11 mouse cellular contexts compared by ENCODE assay signal in genomic region chr9:62451585-62452372, GRCm38 (mm10).
DNase-seq lines count a peak whose midpoint lies in the region; ATAC-seq and TF ChIP-seq lines count a peak whose summit lies in the region.
"Had no signal": no experiment of that assay in that cellular context is flagged by ENCODE, and none has a peak within 500 bp of the region (broad histone marks: within the 10 kb centered on the region; RNA-seq: fewer than 3 reads in every experiment).

No protein-coding gene starts in this region.

- H3K4me1 ChIP-seq in forebrain, embryonic 16.5 days (replicated peaks; ENCODE audit: control insufficient read depth, insufficient read depth, low read length), result peaks cover 13% of the 10 kb centered on the region
- 0 out of 2 replicates have a peak, but pooled peaks cover 5% of the 10 kb centered on the region for H3K4me1 ChIP-seq in forebrain, embryonic 11.5 days (replicated peaks; ENCODE audit: control insufficient read depth, insufficient read depth, low read length)
- peaks cover 18% of the 10 kb centered on the region for H3K4me1 ChIP-seq in hindbrain, embryonic 15.5 days (replicated peaks)
- peaks cover 12% of the 10 kb centered on the region for H3K4me1 ChIP-seq in hindbrain, embryonic 14.5 days (replicated peaks; ENCODE audit: control insufficient read depth, insufficient read depth, low read length)
- peaks cover 19% of the 10 kb centered on the region for H3K4me1 ChIP-seq in lung, embryonic 14.5 days (ENCODE audit: insufficient read depth)
- H3K4me1 ChIP-seq in lung, adult 2 months (ENCODE audit: control insufficient read depth, insufficient read depth, low read length), result peaks cover 12% of the 10 kb centered on the region
- peaks cover 43% of the 10 kb centered on the region for H3K4me1 ChIP-seq in olfactory bulb, adult 2 months (ENCODE audit: control insufficient read depth, insufficient read depth, low read length)

- H3K27ac ChIP-seq in forebrain, embryonic 16.5 days (ENCODE audit: low read length), result no peak overlapping the region
- no peak overlapping the region for H3K27ac ChIP-seq in forebrain, embryonic 11.5 days (ENCODE audit: low read depth, low read length)
- no peak overlapping the region; the same call in 1 of the 2 replicates for H3K27ac ChIP-seq in hindbrain, embryonic 15.5 days (replicated peaks)
- H3K27ac ChIP-seq in hindbrain, embryonic 14.5 days, result no peak overlapping the region
- peak overlapping the region; percentile 58; the same call in 1 of the 2 replicates for H3K27ac ChIP-seq in lung, embryonic 14.5 days (ENCODE audit: low read depth)
- peak overlapping the region; percentile 90 for H3K27ac ChIP-seq in olfactory bulb, adult 2 months (ENCODE audit: insufficient read depth, low read depth, low read length)
- H3K27ac ChIP-seq: limb, embryonic 15.5 days had no signal

- TF ChIP-seq POLR2A in lung, adult 2 months (IDR thresholded peaks at IDR 0.05; ENCODE audit: borderline replicate concordance, extremely low read depth, low read depth, low read length), result no peak
- TF ChIP-seq POLR2A in olfactory bulb, adult 2 months (IDR thresholded peaks at IDR 0.05; ENCODE audit: insufficient read depth, low read depth, low read length), result no peak

- H3K27me3 ChIP-seq in forebrain, embryonic 16.5 days (replicated peaks; ENCODE audit: control insufficient read depth, insufficient read depth, low read length), result no peaks in the 10 kb centered on the region
- H3K27me3 ChIP-seq in forebrain, embryonic 11.5 days (ENCODE audit: control insufficient read depth, insufficient read depth, low read length), result no peaks in the 10 kb centered on the region
- H3K27me3 ChIP-seq in hindbrain, embryonic 15.5 days, result no peaks in the 10 kb centered on the region
- H3K27me3 ChIP-seq in hindbrain, embryonic 14.5 days (ENCODE audit: control insufficient read depth, insufficient read depth, low read length), result no peaks in the 10 kb centered on the region
- no peaks in the 10 kb centered on the region for H3K27me3 ChIP-seq in lung, embryonic 14.5 days (ENCODE audit: insufficient read depth, low read length)
- H3K27me3 ChIP-seq: limb, embryonic 15.5 days had no signal

- no peaks in the 10 kb centered on the region for H3K9me3 ChIP-seq in forebrain, embryonic 16.5 days (ENCODE audit: control insufficient read depth, low read length)
- H3K9me3 ChIP-seq in forebrain, embryonic 11.5 days (ENCODE audit: control insufficient read depth, low read length), result no peaks in the 10 kb centered on the region
- no peaks in the 10 kb centered on the region for H3K9me3 ChIP-seq in hindbrain, embryonic 15.5 days
- H3K9me3 ChIP-seq in hindbrain, embryonic 14.5 days (ENCODE audit: control insufficient read depth, low read length), result no peaks in the 10 kb centered on the region
- no peaks in the 10 kb centered on the region for H3K9me3 ChIP-seq in lung, embryonic 14.5 days (ENCODE audit: low read depth, low read length)
- H3K9me3 ChIP-seq: forebrain, embryonic 10.5 days; limb, embryonic 15.5 days had no signal

- WGBS in forebrain, embryonic 16.5 days, result 68% methylated on average over 8 of the region's 8 CpGs
- WGBS in forebrain, embryonic 11.5 days, result 81% methylated on average over 8 of the region's 8 CpGs
- WGBS in hindbrain, embryonic 15.5 days, result 79% methylated on average over 8 of the region's 8 CpGs
- 79% methylated on average over 8 of the region's 8 CpGs for WGBS in hindbrain, embryonic 14.5 days
- WGBS in lung, embryonic 14.5 days, result 63% methylated on average over 8 of the region's 8 CpGs
- 62% methylated on average over 8 of the region's 8 CpGs for WGBS in lung, adult 2 months
- 34% methylated on average over 8 of the region's 8 CpGs for WGBS in olfactory bulb, adult 2 months

- no peak for TF ChIP-seq CTCF in lung, embryonic 14.5 days (IDR thresholded peaks at IDR 0.05; ENCODE audit: low read depth)
- TF ChIP-seq CTCF in lung, adult 2 months (IDR thresholded peaks at IDR 0.05; ENCODE audit: insufficient read depth, low read length), result no peak
- TF ChIP-seq CTCF in olfactory bulb, adult 2 months (IDR thresholded peaks at IDR 0.05; ENCODE audit: insufficient read depth, low read depth, low read length), result no peak

- H3K4me3 ChIP-seq in forebrain, embryonic 16.5 days (replicated peaks; ENCODE audit: low read length), result no peak overlapping the region
- H3K4me3 ChIP-seq in forebrain, embryonic 11.5 days (ENCODE audit: low read depth, low read length), result no peak overlapping the region
- H3K4me3 ChIP-seq in hindbrain, embryonic 15.5 days, result no peak overlapping the region
- H3K4me3 ChIP-seq in hindbrain, embryonic 14.5 days (replicated peaks; ENCODE audit: low read length), result no peak overlapping the region
- no peak overlapping the region for H3K4me3 ChIP-seq in lung, embryonic 14.5 days (ENCODE audit: low read depth, low read length)
- no peak overlapping the region for H3K4me3 ChIP-seq in lung, adult 2 months (replicated peaks; ENCODE audit: extremely low read depth, low read depth, low read length)
- H3K4me3 ChIP-seq in olfactory bulb, adult 2 months (ENCODE audit: insufficient read depth, low read depth, low read length), result no peak overlapping the region
- H3K4me3 ChIP-seq: forebrain, embryonic 10.5 days; limb, embryonic 15.5 days had no signal

- H3K36me3 ChIP-seq in forebrain, embryonic 16.5 days (ENCODE audit: control insufficient read depth, insufficient read depth), result peaks cover 2% of the 10 kb centered on the region; the same call in 1 of the 2 replicates
- no peaks in the 10 kb centered on the region; the same call in 1 of the 2 replicates for H3K36me3 ChIP-seq in forebrain, embryonic 11.5 days (ENCODE audit: control insufficient read depth, insufficient read depth, low read length)
- H3K36me3 ChIP-seq in hindbrain, embryonic 15.5 days, result peaks cover 11% of the 10 kb centered on the region; the same call in 1 of the 2 replicates
- peaks cover 26% of the 10 kb centered on the region for H3K36me3 ChIP-seq in hindbrain, embryonic 14.5 days (replicated peaks; ENCODE audit: control insufficient read depth, insufficient read depth)
- H3K36me3 ChIP-seq in lung, embryonic 14.5 days (ENCODE audit: insufficient read depth), result 0 out of 2 replicates have a peak, but pooled peaks cover 4% of the 10 kb centered on the region
- H3K36me3 ChIP-seq: limb, embryonic 15.5 days had no signal

- DNase-seq in forebrain, embryonic 11.5 days (ENCODE audit: low spot score), result no peak
- DNase-seq in hindbrain, embryonic 14.5 days (ENCODE audit: low spot score), result no peak
- peak; percentile 40 for DNase-seq in lung, embryonic 14.5 days
- no peak for DNase-seq in lung, adult 2 months
- no peak for DNase-seq in lung, adult 18-20 months
- DNase-seq: gastrocnemius, postnatal 36 days had no signal

- no peak overlapping the region for H3K4me2 ChIP-seq in forebrain, embryonic 16.5 days (ENCODE audit: low read length)
- no peak overlapping the region for H3K4me2 ChIP-seq in forebrain, embryonic 11.5 days (ENCODE audit: low read depth, low read length, severe bottlenecking)
- H3K4me2 ChIP-seq in hindbrain, embryonic 15.5 days, result no peak overlapping the region
- no peak overlapping the region for H3K4me2 ChIP-seq in hindbrain, embryonic 14.5 days (replicated peaks)
- H3K4me2 ChIP-seq in lung, embryonic 14.5 days, result no peak overlapping the region
- H3K4me2 ChIP-seq: limb, embryonic 15.5 days had no signal

- peak; percentile 43; the same call in 1 of the 2 replicates for ATAC-seq in forebrain, embryonic 16.5 days
- ATAC-seq in forebrain, embryonic 11.5 days (replicated peaks; ENCODE audit: low FRiP score), result no peak
- ATAC-seq in hindbrain, embryonic 15.5 days (ENCODE audit: low FRiP score, low read depth), result 0 out of 2 replicates have a peak, but pooled peaks have one; percentile 21
- ATAC-seq in hindbrain, embryonic 14.5 days (ENCODE audit: low FRiP score), result no peak
- no peak for ATAC-seq in lung, embryonic 14.5 days (ENCODE audit: insufficient read depth)

- no peak overlapping the region for H3K9ac ChIP-seq in forebrain, embryonic 16.5 days (replicated peaks; ENCODE audit: low read depth, low read length)
- no peak overlapping the region for H3K9ac ChIP-seq in forebrain, embryonic 11.5 days (ENCODE audit: low read length)
- H3K9ac ChIP-seq in hindbrain, embryonic 15.5 days, result no peak overlapping the region
- H3K9ac ChIP-seq in hindbrain, embryonic 14.5 days, result no peak overlapping the region
- no peak overlapping the region for H3K9ac ChIP-seq in lung, embryonic 14.5 days
- H3K9ac ChIP-seq: limb, embryonic 15.5 days had no signal

Comparison
In these comparisons a context has a peak if more than half of its experiments do, and no peak if none do; other contexts are left out.
1. ATAC-seq: peak in forebrain, embryonic 16.5 days (single experiment) and hindbrain, embryonic 15.5 days (single experiment); none in forebrain, embryonic 11.5 days (single experiment), hindbrain, embryonic 14.5 days (single experiment) and lung, embryonic 14.5 days (single experiment).
2. H3K27ac ChIP-seq: peak in lung, embryonic 14.5 days (single experiment) and olfactory bulb, adult 2 months (single experiment); none in forebrain, embryonic 16.5 days (single experiment), forebrain, embryonic 11.5 days (single experiment), hindbrain, embryonic 15.5 days (single experiment) and hindbrain, embryonic 14.5 days (single experiment).